Mouse (Mus musculus) C2C12 (cell line): ENCODE measurements around the gene Nrp2.

Source experiments
- CTCF ChIP-seq: IDR thresholded peaks from one replicate; pipeline ENCODE4 v1.5.1; 2011; ENCODE audit not compliant: control insufficient read depth, insufficient read depth, insufficient read length
- MAX ChIP-seq: IDR thresholded peaks from one replicate; pipeline ENCODE4 v1.6.1; 2011; ENCODE audit warnings: mild to moderate bottlenecking, control low read depth

- no peak for TF ChIP-seq CTCF
- TF ChIP-seq MAX = no peak
Observed at GRCm38 (mm10) chr1:62817566-62817965, 114.5 kb downstream of the Nrp2 start.
